Mouse (Mus musculus): ENCODE measurements at regions not wholly inside any gene's neighbourhood (a gene's known extent, or its start where the extent isn't known, plus 50 kb on each side); places are given as distances from the start of the nearest gene placed in this dataset.

DNA sequence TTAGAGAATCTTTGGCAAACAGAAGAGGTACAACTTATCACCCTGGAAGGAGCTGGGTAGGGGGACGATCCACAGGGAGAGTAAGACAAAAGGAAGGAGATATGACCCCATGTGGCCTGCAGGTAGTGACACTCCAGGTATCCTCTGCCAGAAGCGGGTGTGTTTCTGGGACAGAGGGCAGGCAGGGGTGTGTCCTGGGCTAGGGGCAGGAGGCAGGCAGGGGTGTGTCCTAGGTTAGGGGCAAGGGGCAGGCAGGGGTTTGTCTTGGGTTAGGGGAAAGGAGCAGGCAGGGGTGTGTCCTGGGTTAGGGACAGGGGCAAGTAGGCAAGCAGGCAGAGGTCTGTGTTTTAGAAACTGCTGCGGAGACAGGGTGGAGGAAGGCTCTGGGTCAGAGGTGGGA is 120.5 kb downstream of the Cyp26b1 start:
- H3K27ac ChIP-seq = no peak overlapping the region
- no peak for ATAC-seq (ENCODE audit: low FRiP score)
- H3K36me3 ChIP-seq (replicated peaks) = no peaks in the 10 kb centered on the region
- H3K9me3 ChIP-seq = no peaks in the 10 kb centered on the region
- H3K4me2 ChIP-seq = no peak overlapping the region
- H3K27me3 ChIP-seq = no peaks in the 10 kb centered on the region
- WGBS = 69% methylated on average over 3 of the region's 3 CpGs
- no peaks in the 10 kb centered on the region for H3K4me1 ChIP-seq
- H3K4me3 ChIP-seq (replicated peaks) = no peak overlapping the region
- H3K9ac ChIP-seq = no peak overlapping the region

DNA sequence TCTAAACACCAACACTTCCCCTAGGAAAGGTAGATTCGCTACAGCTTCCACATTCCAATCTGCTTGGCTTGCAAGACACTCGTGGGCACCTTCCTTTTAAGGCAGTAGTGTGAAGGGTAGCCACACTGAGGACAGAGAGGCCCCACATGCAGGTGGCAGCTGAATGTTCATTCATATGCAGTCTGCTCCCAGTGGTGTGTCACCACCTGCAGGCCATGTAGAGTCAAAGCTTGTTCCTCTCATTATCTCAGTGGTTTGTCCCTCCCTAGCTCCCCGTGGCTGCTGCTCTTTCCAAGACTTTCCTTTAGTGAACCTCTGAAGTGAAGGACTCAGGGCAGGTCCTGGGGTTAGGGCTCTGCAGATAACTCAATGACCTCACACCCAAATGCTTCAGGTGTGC is 121.4 kb downstream of the Cyp26b1 start:
- no peak overlapping the region for H3K9ac ChIP-seq

DNA sequence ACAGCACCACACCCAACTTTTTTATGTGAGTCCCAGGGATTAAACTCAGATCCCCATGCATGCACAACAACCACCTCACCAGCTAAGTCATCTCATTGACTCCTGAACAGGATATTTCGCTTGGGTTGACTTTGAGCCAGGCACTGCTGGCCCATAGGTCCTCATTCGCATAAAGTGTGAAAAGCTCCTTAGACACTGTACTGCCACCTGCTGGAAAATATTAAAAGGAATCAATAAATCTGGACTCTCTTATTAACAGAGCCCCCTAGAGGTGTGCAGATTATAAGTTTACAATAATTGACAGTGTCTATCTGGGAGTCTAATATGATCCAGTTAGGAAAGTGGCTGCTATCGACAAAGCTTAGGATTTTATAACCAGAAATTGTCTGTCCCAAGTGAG is 126.4 kb downstream of the Cyp26b1 start:
- no peaks in the 10 kb centered on the region for H3K36me3 ChIP-seq (replicated peaks)
- H3K4me2 ChIP-seq = no peak overlapping the region
- ATAC-seq (ENCODE audit: low FRiP score) = no peak

More for the DNA sequence above, 121.4 kb downstream of the Cyp26b1 start:
- WGBS = 39% methylated on average over 3 of the region's 3 CpGs
- Histone ChIP-seq H3K36me3 (replicated peaks) (no peaks in the 10 kb centered on the region), H3K9me3 (no peaks in the 10 kb centered on the region), H3K27ac (no peak overlapping the region), H3K4me2 (no peak overlapping the region), H3K4me1 (no peaks in the 10 kb centered on the region), H3K4me3 (replicated peaks) (no peak overlapping the region), H3K27me3 (no peaks in the 10 kb centered on the region)
- ATAC-seq (ENCODE audit: low FRiP score) = no peak

DNA sequence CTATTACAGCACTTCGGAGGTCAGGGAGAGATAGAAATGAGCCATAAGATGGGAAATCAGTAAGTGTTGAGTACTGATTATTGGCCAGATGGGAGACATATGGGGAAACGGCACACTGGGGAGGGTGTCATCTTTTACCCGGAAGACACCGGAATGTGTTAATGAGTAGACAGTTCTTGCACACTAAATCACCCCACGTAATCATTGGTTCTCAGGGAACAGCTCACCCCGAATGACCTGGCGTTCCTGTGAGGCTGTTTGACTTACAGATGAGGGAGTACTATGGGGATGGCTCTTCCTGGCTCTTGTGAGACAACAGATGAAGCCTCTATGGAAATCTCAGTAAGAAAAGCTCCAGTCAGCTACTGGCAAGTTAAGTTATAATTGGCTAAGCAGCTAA is 127.5 kb downstream of the Cyp26b1 start:
- 0 out of 2 replicates have a peak, but pooled peaks have one; percentile 30 for ATAC-seq (ENCODE audit: low FRiP score)
- no peaks in the 10 kb centered on the region for H3K27me3 ChIP-seq
- H3K36me3 ChIP-seq (replicated peaks) = no peaks in the 10 kb centered on the region
- no peaks in the 10 kb centered on the region for H3K4me1 ChIP-seq
- H3K4me3 ChIP-seq (replicated peaks) = no peak overlapping the region
- no peak overlapping the region for H3K9ac ChIP-seq
- H3K27ac ChIP-seq = no peak overlapping the region
- no peaks in the 10 kb centered on the region for H3K9me3 ChIP-seq
- no peak overlapping the region for H3K4me2 ChIP-seq
- WGBS = 88% methylated on average over 7 of the region's 7 CpGs

More for the DNA sequence above, 126.4 kb downstream of the Cyp26b1 start:
- Histone ChIP-seq H3K9ac (no peak overlapping the region), H3K27ac (no peak overlapping the region), H3K4me1 (no peaks in the 10 kb centered on the region), H3K4me3 (replicated peaks) (no peak overlapping the region), H3K27me3 (no peaks in the 10 kb centered on the region), H3K9me3 (no peaks in the 10 kb centered on the region)
- whole genome bisulfite sequencing = 87% methylated on average over 3 of the region's 3 CpGs

DNA sequence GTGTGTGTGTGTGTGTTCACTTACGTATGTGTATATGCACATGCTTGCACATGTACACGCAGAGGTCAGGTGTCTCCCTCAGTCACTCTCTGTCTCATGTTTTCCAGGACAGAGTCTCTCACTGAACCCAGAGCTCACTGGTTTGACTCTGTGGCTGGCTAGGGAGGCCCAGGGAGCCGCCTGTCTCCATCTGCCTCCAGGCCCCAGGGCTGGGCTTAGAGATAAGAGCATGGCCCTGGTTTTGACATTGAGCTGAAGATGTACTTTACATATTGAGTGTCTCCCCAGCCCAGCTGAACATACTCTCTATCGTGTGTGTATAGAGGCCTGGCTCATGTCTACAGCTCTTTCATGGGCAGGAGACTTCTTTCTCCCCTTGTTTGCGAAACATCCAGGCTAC is 128.1 kb downstream of the Cyp26b1 start:
- Histone ChIP-seq H3K27ac (no peak overlapping the region), H3K27me3 (no peaks in the 10 kb centered on the region), H3K9me3 (no peaks in the 10 kb centered on the region), H3K4me3 (replicated peaks) (no peak overlapping the region), H3K4me1 (no peaks in the 10 kb centered on the region), H3K9ac (no peak overlapping the region), H3K4me2 (no peak overlapping the region), H3K36me3 (replicated peaks) (no peaks in the 10 kb centered on the region)
- no peak for ATAC-seq (ENCODE audit: low FRiP score)
- WGBS = 90% methylated on average over 5 of the region's 5 CpGs

DNA sequence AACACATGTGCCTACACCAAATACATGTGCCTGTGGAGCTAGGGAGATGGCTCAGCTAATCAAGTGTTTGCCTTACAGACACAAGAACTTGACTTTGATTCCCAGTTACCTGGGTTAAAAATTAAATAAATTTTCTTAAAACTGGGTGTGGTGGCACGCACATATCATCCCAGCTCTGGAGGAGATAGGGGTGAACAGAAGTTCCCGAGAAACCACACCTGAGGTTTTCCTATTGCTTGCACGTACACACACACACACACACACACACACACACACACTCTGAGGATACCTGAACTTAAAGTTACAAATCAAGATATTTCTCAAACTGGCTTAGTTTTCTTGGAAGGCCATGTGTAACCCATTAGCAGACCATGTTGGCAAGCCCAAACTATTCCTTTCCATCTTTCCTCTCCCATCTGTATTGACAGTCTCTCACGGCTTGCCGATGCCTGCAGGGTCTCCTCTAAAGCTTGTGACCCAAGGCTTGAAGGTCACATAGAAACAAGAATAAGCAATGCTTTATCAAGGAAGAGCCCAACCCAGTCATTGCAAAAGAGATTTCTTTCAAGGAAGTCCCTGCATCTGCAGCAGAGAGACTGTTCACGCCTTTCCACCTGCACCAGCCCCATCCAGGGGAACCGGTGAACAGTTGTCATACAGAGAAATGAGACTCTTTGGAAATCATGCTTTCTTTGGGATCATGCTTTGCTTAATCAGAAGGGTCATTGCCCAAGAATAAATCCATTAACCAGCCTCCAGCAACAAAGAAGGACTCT is 129.9 kb downstream of the Cyp26b1 start:
- H3K27ac ChIP-seq = no peak overlapping the region
- H3K4me3 ChIP-seq (replicated peaks) = no peak overlapping the region
- no peak overlapping the region for H3K9ac ChIP-seq
- no peaks in the 10 kb centered on the region for H3K9me3 ChIP-seq
- H3K4me2 ChIP-seq = no peak overlapping the region
- no peaks in the 10 kb centered on the region for H3K27me3 ChIP-seq
- no peaks in the 10 kb centered on the region for H3K4me1 ChIP-seq
- 86% methylated on average over 7 of the region's 7 CpGs for WGBS
- no peaks in the 10 kb centered on the region for H3K36me3 ChIP-seq (replicated peaks)
- no peak for ATAC-seq (ENCODE audit: low FRiP score)

DNA sequence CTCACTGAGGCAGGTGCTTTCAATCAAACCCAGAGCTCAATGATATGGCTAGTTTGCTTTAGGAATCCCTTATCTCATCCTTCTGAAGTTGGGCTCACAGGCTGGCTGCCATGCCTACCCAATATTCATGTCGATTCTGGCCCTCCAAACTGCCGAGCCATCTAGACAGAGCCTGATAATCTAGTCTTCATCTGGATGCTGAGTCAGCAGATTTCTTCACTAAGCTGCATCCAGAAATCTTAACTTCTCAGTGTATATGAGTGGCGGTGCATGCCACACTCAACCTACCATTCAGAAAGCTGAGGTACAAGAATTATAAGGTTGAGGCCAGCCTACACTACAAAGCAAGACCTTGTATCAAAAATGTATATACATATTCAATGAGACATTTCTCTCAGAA is 136.9 kb downstream of the Cyp26b1 start:
- Histone ChIP-seq H3K9ac (no peak overlapping the region), H3K9me3 (no peaks in the 10 kb centered on the region), H3K27me3 (no peaks in the 10 kb centered on the region), H3K27ac (no peak overlapping the region), H3K36me3 (replicated peaks) (no peaks in the 10 kb centered on the region), H3K4me2 (no peak overlapping the region), H3K4me3 (replicated peaks) (no peak overlapping the region), H3K4me1 (no peaks in the 10 kb centered on the region)
- WGBS = 93% methylated on average over 3 of the region's 3 CpGs
- no peak for ATAC-seq (ENCODE audit: low FRiP score)

DNA sequence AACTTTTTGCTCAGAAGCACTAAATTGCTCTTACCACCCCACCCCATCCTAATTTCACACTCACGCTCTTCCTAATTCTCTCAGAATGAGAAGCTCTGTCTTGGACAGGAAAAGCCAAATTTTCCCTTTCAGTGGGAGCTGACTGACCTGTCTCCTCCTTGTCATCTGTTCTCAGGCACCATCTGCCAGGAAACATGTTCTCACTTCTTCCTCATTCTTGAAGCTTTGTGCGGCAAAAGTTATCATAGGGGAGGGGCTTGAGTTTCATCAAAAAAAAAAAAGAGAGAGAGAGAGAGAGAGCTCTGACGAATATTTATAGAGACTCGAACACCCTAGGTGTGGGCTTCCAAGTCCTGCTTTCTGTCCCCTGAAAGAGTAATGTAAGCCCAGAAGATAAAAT is 148.6 kb downstream of the Cyp26b1 start:
- ATAC-seq (ENCODE audit: low FRiP score) = no peak
- H3K4me2 ChIP-seq = no peak overlapping the region
- whole genome bisulfite sequencing = 66% methylated on average over 4 of the region's 4 CpGs

DNA sequence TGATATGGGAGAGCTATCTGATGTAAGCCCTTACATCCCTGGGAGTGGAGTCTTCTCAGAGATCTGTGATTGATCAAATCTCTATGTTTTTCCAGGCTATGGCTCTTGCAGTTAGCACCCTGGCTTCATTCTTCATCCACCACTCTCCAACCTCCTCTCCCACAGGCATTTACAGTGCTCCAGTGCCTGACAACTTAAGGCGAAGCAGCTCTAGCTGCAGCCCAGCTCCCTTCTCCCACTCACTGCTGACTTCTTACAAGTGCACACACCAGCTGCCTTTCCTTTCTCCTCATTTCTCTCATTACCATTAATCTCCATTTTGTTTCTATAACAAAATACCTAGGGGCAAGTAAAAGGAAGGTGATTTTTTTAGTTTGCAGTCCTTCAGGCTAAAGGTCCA is 151.0 kb downstream of the Cyp26b1 start:
- H3K4me2 ChIP-seq = no peak overlapping the region
- no peak overlapping the region for H3K4me3 ChIP-seq (replicated peaks)
- no peak for ATAC-seq (ENCODE audit: low FRiP score)
- no peaks in the 10 kb centered on the region for H3K27me3 ChIP-seq
- no peak overlapping the region for H3K27ac ChIP-seq
- H3K4me1 ChIP-seq = no peaks in the 10 kb centered on the region
- no peaks in the 10 kb centered on the region for H3K9me3 ChIP-seq
- H3K9ac ChIP-seq = no peak overlapping the region
- no peaks in the 10 kb centered on the region for H3K36me3 ChIP-seq (replicated peaks)
- 96% methylated on average over 1 of the region's 1 CpGs for WGBS

More for the DNA sequence above, 148.6 kb downstream of the Cyp26b1 start:
- no peaks in the 10 kb centered on the region for H3K36me3 ChIP-seq (replicated peaks)
- H3K4me3 ChIP-seq (replicated peaks) = no peak overlapping the region
- no peak overlapping the region for H3K27ac ChIP-seq
- no peaks in the 10 kb centered on the region for H3K4me1 ChIP-seq
- H3K9ac ChIP-seq = no peak overlapping the region
- H3K9me3 ChIP-seq = no peaks in the 10 kb centered on the region
- no peaks in the 10 kb centered on the region for H3K27me3 ChIP-seq

DNA sequence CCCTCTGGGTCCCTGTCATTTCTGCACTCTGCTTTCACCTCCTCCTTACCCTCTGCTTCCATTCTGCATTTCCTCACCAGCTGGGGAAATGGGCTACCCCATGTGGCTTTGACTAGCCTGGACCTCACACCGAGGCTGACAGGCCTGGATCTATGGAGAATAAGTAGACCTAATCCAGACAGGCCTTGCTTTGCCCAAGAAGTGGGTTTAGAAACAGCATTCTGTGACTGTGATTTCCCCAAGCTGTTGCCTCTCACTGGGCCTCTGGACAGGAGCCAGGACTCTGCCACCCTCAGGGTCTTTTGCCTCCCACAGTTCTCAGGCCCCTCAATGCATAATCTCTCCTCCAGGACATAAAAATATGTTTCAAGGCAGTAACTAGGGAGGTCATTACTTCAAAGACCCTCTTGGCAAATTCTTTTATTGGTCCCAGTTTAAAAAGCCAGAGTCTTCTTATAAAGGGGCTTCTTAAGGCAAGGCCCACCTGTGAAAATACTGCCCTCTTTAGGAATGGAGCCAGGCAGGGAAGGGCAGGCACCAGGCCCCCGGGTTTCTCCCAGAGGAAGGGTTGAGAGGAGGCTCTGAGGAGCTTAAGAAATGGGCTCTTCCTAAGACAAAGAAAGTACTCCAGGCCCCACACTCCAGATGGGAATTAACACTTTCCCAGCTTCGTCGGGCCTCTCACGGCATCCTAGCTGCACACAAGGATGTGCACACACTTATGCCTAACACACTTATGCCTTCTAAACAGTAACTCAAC is 151.8 kb downstream of the Cyp26b1 start:
- no peaks in the 10 kb centered on the region for H3K36me3 ChIP-seq (replicated peaks)
- H3K9ac ChIP-seq = no peak overlapping the region
- no peak overlapping the region for H3K4me3 ChIP-seq (replicated peaks)
- no peak for ATAC-seq (ENCODE audit: low FRiP score)
- WGBS = 59% methylated on average over 5 of the region's 5 CpGs
- H3K27me3 ChIP-seq = no peaks in the 10 kb centered on the region
- no peak overlapping the region for H3K27ac ChIP-seq
- no peak overlapping the region for H3K4me2 ChIP-seq
- H3K4me1 ChIP-seq = no peaks in the 10 kb centered on the region
- H3K9me3 ChIP-seq = no peaks in the 10 kb centered on the region

DNA sequence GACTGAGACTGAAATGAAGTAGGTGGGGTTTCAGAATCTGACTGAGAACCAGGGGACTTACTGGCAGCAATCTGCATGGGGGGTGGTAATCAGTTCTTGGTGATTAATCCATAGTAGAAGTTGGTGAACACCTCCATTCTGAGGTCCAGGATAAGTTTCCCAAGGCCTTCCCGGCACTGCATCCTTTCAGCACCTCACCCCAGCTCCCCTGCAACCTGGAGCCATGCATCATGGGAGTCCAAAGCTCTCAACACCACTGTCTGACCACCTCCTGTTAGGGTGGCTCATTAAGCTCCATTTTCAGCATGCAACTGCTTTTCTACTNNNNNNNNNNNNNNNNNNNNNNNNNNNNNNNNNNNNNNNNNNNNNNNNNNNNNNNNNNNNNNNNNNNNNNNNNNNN is 157.0 kb downstream of the Cyp26b1 start:
- no peak overlapping the region for H3K4me2 ChIP-seq
- WGBS = 93% methylated on average over 1 of the region's 1 CpGs
- no peaks in the 10 kb centered on the region; the same call in 1 of the 2 replicates for H3K4me1 ChIP-seq
- ATAC-seq (ENCODE audit: low FRiP score) = no peak
- H3K27me3 ChIP-seq = no peaks in the 10 kb centered on the region
- H3K4me3 ChIP-seq (replicated peaks) = no peak overlapping the region
- H3K36me3 ChIP-seq (replicated peaks) = no peaks in the 10 kb centered on the region
- no peaks in the 10 kb centered on the region for H3K9me3 ChIP-seq
- no peak overlapping the region for H3K27ac ChIP-seq
- no peak overlapping the region for H3K9ac ChIP-seq

DNA sequence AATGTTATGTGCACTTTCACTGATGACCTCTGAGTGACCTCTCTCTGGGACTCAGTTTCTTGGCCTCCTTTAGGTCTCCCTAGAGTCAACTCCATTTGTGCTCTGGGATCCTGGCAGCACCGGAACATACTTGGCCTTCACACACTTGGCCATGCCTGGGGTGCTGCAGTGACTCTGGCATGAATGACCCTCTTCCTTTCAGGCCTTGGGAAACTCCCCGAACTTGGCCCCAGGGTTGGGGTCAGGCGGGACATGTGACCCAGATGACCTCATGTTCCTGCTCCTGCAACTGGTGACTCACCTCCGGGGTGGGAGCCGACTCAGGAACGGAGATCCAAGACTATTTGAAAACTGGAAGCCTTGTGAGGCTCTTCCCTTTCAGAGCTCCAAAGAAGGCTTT is 159.2 kb downstream of the Cyp26b1 start:
- Histone ChIP-seq H3K9me3 (no peaks in the 10 kb centered on the region), H3K4me2 (no peak overlapping the region), H3K27me3 (no peaks in the 10 kb centered on the region), H3K36me3 (replicated peaks) (no peaks in the 10 kb centered on the region), H3K4me3 (replicated peaks) (no peak overlapping the region), H3K9ac (no peak overlapping the region), H3K27ac (no peak overlapping the region), H3K4me1 (peaks cover 7% of the 10 kb centered on the region)
- WGBS = 89% methylated on average over 6 of the region's 6 CpGs
- no peak for ATAC-seq (ENCODE audit: low FRiP score)

DNA sequence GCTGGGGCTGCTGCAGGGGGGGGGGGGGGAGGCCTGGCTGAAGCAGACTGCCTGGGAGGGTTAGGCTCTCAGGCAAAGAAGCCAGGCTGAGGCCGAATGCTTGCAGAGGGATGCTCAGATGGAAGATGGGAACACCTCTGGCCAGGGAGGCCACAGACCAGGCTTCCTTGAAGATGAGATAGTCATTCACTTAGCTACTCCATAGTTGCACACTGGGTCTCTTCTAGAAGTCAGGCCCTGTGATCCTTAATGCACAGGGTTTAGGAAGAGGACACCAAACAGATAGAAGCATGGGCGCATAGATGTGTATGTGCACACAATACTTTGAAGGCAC is 162.1 kb downstream of the Cyp26b1 start:
- 72% methylated on average over 2 of the region's 2 CpGs for WGBS
- no peak overlapping the region for H3K4me3 ChIP-seq (replicated peaks)
- H3K4me2 ChIP-seq = no peak overlapping the region
- peaks cover 7% of the 10 kb centered on the region for H3K4me1 ChIP-seq
- H3K27ac ChIP-seq = no peak overlapping the region
- no peak for ATAC-seq (ENCODE audit: low FRiP score)
- H3K9me3 ChIP-seq = no peaks in the 10 kb centered on the region
- no peaks in the 10 kb centered on the region for H3K27me3 ChIP-seq
- H3K36me3 ChIP-seq (replicated peaks) = no peaks in the 10 kb centered on the region
- H3K9ac ChIP-seq = no peak overlapping the region
